Mouse (Mus musculus) left cerebral cortex, adult 2 months (tissue): ENCODE data around the gene Mindy4. TPM values are rescaled to one million over a fixed set of nuclear protein-coding genes. Genes with fewer than 3 reads are reported as not detected.

Experiments used
- DNase-seq, 2 experiments: peaks; one replicate each; pipeline ENCODE4 v3.0.0; 2021 to 2022; ENCODE audit warnings: low spot score in 2 of 2, mixed read lengths in 1 of 2; ENCODE audit errors: extremely low spot score in 1 of 2
- H3K27ac ChIP-seq: fragments of 200-600 bp; 2 replicates; pipeline ENCODE4 v1.8.1; 2022
- H3K4me3 ChIP-seq: fragments of 200-600 bp; 2 replicates; pipeline ENCODE4 v1.8.1; 2022
- CTCF ChIP-seq: fragments of 200-600 bp; IDR thresholded peaks from 2 replicates; pipeline ENCODE4 v1.8.1; 2022; ENCODE audit warnings: antibody characterized with exemption, mild to moderate bottlenecking, moderate library complexity
- intact Hi-C: fragments of 180-260 bp; cut with DNase I; formaldehyde crosslinking; loops from one replicate; pipeline ENCODE4 v1.15.1; 2025
- microRNA-seq, 2 experiments: library from miRNA; unstranded; fragments of <30 nt; microRNA quantifications; one replicate each; pipeline ENCODE4 v1.2.0; 2021
- total RNA-seq, 2 experiments: library from RNA; stranded (reverse); gene quantifications; 2 replicates each; pipeline ENCODE4 v1.2.3; 2021

Mindy4 gene
- total RNA-seq, 2 experiments from 2014 or later: 10.2 to 11.0 TPM

GRCm38 (mm10) chr6:55353711-55354445 lies 150.7 kb downstream of the Mindy4 start:
- intact Hi-C loops: no loop called here
- no peak for DNase-seq
- no peak overlapping the region for H3K4me3 ChIP-seq
- no peak overlapping the region for H3K27ac ChIP-seq
- TF ChIP-seq CTCF: no peak

DNA sequence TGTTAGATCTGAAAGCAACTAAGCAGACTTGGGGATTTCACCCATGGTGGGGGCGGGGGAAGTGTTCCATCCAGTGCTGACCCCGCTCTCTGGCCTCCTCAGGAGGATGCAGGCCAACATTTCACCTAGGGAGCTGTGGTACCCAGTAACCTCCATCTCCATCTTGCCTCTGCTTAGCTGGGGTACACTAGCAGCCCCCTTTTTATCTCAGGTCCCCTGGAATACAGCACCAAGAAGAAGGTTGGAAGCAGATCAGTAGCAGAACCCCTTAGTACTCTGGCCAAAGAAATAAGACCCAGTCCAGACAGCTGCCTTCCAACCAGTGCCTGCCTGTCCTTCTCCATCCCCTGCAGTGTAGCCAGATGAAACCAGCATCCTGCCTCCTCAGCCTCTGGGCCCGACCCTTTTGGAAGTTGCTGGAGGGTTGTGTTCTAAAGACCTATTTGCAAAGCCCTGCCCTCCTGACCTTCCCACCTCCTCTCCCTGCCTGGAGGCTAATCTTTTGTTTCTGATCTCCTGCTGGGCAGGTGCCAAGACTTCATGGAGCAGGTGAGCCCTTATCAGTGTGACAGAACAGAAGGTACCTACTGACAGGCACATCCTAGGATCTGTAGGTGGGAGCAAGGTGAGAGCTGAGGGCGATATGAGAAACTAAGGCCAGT lies 151.4 kb downstream of the Mindy4 start:
- no peak for TF ChIP-seq CTCF
- Histone ChIP-seq H3K27ac (no peak overlapping the region), H3K4me3 (no peak overlapping the region)
- intact Hi-C loops: no loop called here
- no peak for DNase-seq

DNA sequence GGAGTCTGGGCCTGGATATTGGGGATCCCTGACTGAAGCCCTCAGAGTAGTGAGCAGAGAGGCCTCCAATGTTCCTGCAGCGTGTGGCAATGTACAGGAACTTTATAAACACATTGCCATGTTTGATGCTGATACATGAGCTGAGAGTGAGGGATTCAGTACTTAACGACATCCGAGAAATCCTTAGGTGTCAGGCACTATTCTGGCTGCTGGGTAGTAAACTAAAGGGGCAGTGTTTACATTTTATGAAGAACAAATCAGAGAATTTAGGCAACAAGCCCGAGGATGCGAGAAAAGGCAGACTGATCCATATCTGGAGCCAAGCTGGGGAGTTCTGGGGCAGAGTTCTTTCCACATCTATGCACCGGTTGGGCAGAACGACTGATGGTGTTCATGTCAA lies 152.4 kb downstream of the Mindy4 start:
- intact Hi-C loops: no loop called here
- Histone ChIP-seq H3K4me3 (no peak overlapping the region), H3K27ac (no peak overlapping the region)
- DNase-seq: no peak
- no peak for TF ChIP-seq CTCF

GRCm38 (mm10) chr6:55356017-55356703 lies 153.0 kb downstream of the Mindy4 start:
- TF ChIP-seq CTCF: no peak
- DNase-seq: no peak
- H3K4me3 ChIP-seq: no peak overlapping the region
- H3K27ac ChIP-seq: no peak overlapping the region
- intact Hi-C loops: no loop called here

DNA sequence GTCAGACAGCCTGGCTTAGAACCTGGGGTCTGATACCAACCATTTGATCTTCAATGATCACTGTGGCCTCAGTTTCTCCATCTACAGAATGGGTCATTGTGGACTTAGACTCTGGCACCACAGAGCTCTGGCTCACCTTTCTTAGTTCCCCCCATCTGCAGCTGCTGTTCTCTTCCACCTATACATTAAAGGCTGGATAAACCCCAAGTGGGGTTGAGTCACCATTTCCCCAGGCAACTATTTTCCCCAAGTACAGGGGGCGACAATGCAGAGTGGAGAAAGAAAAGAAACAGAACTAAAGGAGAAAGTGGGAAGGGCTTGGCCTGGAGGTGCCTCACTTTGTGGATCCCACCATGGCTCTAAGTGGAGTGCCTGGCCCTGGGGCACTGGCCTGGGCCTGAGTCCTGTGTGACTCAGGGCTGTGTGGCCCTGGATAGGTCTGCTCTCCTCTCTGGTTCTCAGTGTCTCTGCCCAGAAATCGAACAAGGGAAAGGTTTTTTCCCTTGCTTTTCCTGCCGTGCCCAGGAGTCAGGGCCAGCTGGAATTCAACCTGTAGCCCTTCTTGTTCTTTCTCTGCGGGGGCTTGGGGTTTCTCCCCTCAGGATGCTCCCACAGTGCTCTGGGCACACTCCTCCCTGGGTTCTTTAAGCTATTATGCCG lies 153.9 kb downstream of the Mindy4 start:
- no peak overlapping the region for H3K27ac ChIP-seq
- intact Hi-C loops: no loop called here
- no peak for DNase-seq
- no peak for TF ChIP-seq CTCF
- H3K4me3 ChIP-seq: no peak overlapping the region

- Histone ChIP-seq H3K4me3 (no peak overlapping the region), H3K27ac (no peak overlapping the region)
- intact Hi-C loops: no loop called here
- no peak for DNase-seq
- TF ChIP-seq CTCF: no peak
These were observed 154.5 kb downstream of the Mindy4 start for GRCm38 (mm10) chr6:55357636-55358031.

- TF ChIP-seq CTCF: peak; percentile 69
- intact Hi-C loops: no loop called here
- no peak overlapping the region for H3K4me3 ChIP-seq
These were observed 155.6 kb downstream of the Mindy4 start for GRCm38 (mm10) chr6:55358731-55359143.

GRCm38 (mm10) chr6:55362663-55363062 lies 159.5 kb downstream of the Mindy4 start:
- TF ChIP-seq CTCF: no peak
- DNase-seq: no peak
- H3K27ac ChIP-seq: no peak overlapping the region
- H3K4me3 ChIP-seq: no peak overlapping the region
- intact Hi-C loops: no loop called here

More at GRCm38 (mm10) chr6:55358731-55359143, 155.6 kb downstream of the Mindy4 start:
- no peak overlapping the region for H3K27ac ChIP-seq
- DNase-seq: no peak

DNA sequence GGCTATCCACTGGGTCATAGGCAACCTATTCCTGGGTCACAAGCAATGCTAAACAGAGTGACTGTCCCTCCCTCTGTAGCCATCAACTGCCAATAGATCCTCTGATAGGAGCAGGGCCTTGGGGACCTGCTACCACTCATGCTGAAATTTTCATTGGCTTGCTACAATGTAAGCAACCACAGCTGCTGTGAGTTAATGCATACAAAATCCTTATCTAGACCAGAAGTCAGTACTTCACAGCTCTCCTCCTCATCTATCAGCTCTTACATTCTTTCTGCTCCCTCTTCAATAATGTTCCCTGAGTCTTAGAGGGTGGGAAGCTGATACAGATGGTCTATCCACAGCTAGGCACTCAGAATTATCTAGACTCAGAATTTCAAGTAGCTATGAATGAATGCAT lies 163.9 kb downstream of the Mindy4 start:
- no peak overlapping the region for H3K4me3 ChIP-seq
- intact Hi-C loops: no loop called here
- H3K27ac ChIP-seq: no peak overlapping the region
- TF ChIP-seq CTCF: no peak
- DNase-seq: no peak

Small RNA genes lying within 50 kb of the gene (microRNA-seq; reads per million reads assigned to microRNA genes)
- gene Gm25458: 0 reads per million in 2 experiments

Other genes with a start within 250 kb of the Mindy4 start
- 1 to 10 TPM; 3.4 to 4.3 TPM for gene Nod1, start 230.8 kb upstream of the Mindy4 start, total RNA-seq
- 10 to 100 TPM; 27.7 to 29.3 TPM for gene Ggct, start 210.4 kb upstream of the Mindy4 start, total RNA-seq
- gene Gars, start 165.4 kb upstream of the Mindy4 start, total RNA-seq: 100 to 1,000 TPM; 134 to 142 TPM
- 1 to 10 TPM; 2.7 to 2.9 TPM for gene Crhr2, start 70.4 kb upstream of the Mindy4 start, total RNA-seq
- 1 to 10 TPM; 1.1 to 2.1 TPM for gene Inmt, start 28.3 kb upstream of the Mindy4 start, total RNA-seq
- under 1 TPM; 0.47 to 0.75 TPM for gene Aqp1, start 133.0 kb downstream of the Mindy4 start, total RNA-seq
- not detected for gene Ghrhr, start 172.9 kb downstream of the Mindy4 start, total RNA-seq
- gene Adcyap1r1, start 248.6 kb downstream of the Mindy4 start, total RNA-seq: 100 to 1,000 TPM; 118 to 121 TPM